Mouse (Mus musculus): ENCODE results near the gene Abcc5. TPM values are rescaled to one million over a fixed set of nuclear protein-coding genes. Genes with fewer than 3 reads are reported as not detected.

Abcc5 gene
- total RNA-seq, 1 experiment from 2014 or later: 65.5 TPM

DNA sequence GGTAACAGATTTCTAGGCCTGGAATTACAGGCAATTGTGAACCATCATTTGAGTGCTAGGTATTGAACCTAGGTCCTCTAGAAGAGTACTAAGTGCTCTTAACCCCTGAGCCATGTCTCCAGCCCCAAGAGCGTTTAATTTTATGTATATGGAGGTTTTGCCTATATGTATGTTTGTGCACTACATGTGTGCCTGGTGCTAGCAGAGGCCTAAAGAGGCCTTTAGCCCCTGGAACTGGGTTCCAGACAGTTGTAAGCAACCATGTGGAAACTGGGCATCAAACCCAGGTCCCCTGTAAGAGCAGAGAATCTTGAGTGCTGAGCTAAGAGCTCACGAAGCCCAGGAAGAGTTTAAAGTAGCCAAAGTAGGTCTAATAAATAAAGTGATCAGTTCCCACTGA lies 126.1 kb downstream of the Abcc5 start:
- ATAC-seq (replicated peaks; ENCODE audit: insufficient number of reproducible peaks, low FRiP score, low TSS enrichment, poor library complexity, severe bottlenecking): no peak

Other genes with a start within 250 kb of the Abcc5 start
- gene Map6d1, start 185.0 kb downstream of the Abcc5 start, total RNA-seq (2017): not detected in 3 replicates
- 124 to 272 TPM (median 203 TPM) in 3 replicates for gene Parl, start 124.0 kb downstream of the Abcc5 start, total RNA-seq (2017)
- 70.8 to 81.1 TPM (median 72.0 TPM) in 3 replicates for gene Cyp2ab1, start 101.0 kb downstream of the Abcc5 start, total RNA-seq (2017)
- gene Eif2b5, start 72.4 kb upstream of the Abcc5 start, total RNA-seq (2017): 41.2 to 57.3 TPM (median 43.4 TPM) in 3 replicates
- 2.7 to 8.4 TPM (median 5.5 TPM) in 3 replicates for gene Dvl3, start 90.6 kb upstream of the Abcc5 start, total RNA-seq (2017)
- 128 to 192 TPM (median 148 TPM) in 3 replicates for gene Ap2m1, start 109.1 kb upstream of the Abcc5 start, total RNA-seq (2017)
- gene Abcf3, start 122.2 kb upstream of the Abcc5 start, total RNA-seq (2017): 56.4 to 86.6 TPM (median 76.3 TPM) in 3 replicates
- gene Vwa5b2, start 163.1 kb upstream of the Abcc5 start, total RNA-seq (2017): not detected in 3 replicates
- 2.4 to 3.1 TPM (median 2.5 TPM) in 3 replicates for gene Eef1akmt4, start 185.2 kb upstream of the Abcc5 start, total RNA-seq (2017)
- not detected in 3 replicates for gene Gm49333, start 185.2 kb upstream of the Abcc5 start, total RNA-seq (2017)
- 4.3 to 11.9 TPM (median 5.5 TPM) in 3 replicates for gene Alg3, start 185.3 kb upstream of the Abcc5 start, total RNA-seq (2017)
- gene Camk2n2, start 194.9 kb upstream of the Abcc5 start, total RNA-seq (2017): 0.49 TPM in 1 of 3 replicates, not detected in the others
- gene Ece2, start 203.4 kb upstream of the Abcc5 start, total RNA-seq (2017): not detected in 3 replicates
- gene Psmd2, start 225.3 kb upstream of the Abcc5 start, total RNA-seq (2017): 155 to 180 TPM (median 178 TPM) in 3 replicates
- gene Eif4g1, start 241.9 kb upstream of the Abcc5 start, total RNA-seq (2017): 140 to 207 TPM (median 147 TPM) in 3 replicates